Mouse (Mus musculus) spleen, postnatal 10 days (tissue): ENCODE measurements around the gene Lclat1.

Source experiments
- DNase-seq, 2 experiments: peaks; one replicate each; pipeline ENCODE4 v3.0.0; 2021 to 2022; ENCODE audit warnings: low spot score in 2 of 2

Lclat1 gene

GRCm38 (mm10) chr17:73087045-73087910, 20.5 kb upstream of the Lclat1 start:
- DNase-seq: peak in 1 of 2 experiments; percentile 29

GRCm38 (mm10) chr17:73091368-73091767, 16.4 kb upstream of the Lclat1 start:
- DNase-seq: no peak

DNA sequence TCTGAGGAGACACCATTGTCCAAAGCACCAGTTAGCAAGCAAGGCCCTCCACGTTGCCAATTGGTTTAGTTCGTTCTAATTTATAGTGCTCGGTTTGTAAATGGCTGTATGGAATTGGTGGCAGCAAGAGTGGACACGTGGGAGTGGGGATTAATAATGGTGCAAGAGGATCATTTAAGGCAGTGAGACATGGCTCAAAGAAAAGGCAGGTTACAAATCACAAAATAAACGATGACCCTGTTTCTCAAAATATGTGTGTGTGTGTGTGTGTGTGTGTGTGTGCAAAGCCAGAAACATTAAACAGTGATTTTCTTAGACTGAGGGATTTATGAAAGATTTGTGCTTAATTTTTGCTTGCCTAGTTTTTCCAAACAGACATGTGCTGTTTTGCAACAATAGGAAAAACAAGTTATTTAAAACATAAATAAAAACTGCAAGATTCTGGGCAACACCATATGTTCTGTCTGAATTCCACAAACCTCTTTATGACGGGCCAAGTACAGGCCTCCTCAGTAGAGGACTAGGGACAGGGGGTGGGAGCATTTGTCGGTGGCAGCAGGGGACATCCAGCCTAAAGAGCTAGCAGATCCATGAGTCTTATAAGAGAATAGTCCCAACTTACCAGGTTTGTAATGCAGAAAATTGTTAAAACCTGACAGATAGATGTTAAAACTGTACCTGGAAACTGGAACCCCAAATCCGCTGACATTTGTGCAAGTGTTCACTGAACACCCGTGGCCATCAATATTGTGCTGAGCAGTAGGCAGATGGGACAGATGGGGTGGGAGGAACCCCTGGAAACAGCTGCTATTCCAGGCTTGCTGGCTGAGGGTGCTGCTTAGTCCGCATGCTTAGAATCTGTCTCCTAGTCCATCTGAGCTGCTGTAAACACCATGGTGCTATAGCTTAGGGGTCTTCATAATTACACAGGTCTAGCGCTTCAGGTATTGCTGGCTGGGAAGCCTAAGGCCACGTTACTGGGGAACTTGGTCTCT, 15.4 kb upstream of the Lclat1 start:
- no peak for DNase-seq

GRCm38 (mm10) chr17:73095070-73095469, 12.7 kb upstream of the Lclat1 start:
- peak in 1 of 2 experiments; percentile 43 for DNase-seq

- DNase-seq: no peak
Observed at GRCm38 (mm10) chr17:73095585-73095984, 12.2 kb upstream of the Lclat1 start.

DNA sequence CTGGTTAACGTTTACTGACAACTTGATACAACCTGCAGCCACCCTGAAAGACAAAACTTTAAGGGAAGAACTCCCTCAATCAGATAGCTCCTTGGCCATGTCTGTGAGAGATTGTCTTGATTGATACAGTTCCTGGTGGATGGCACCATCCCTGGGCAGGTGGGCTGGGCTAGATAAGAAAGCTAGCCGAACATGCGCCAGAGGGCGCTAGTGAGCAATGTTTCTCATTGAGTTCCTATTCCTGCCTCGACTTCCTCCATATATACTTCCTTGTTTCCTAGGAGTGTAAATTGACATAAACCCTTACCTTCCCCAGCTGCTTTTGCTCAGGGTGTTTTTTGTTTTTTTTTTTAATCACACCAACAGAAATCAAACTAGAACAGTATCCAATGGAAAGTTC, 11.3 kb upstream of the Lclat1 start:
- peak; percentile 37 to 71 for DNase-seq

- no peak for DNase-seq
Observed at GRCm38 (mm10) chr17:73098636-73099035, 9.1 kb upstream of the Lclat1 start.

GRCm38 (mm10) chr17:73100396-73100795, 7.4 kb upstream of the Lclat1 start:
- no peak for DNase-seq

DNA sequence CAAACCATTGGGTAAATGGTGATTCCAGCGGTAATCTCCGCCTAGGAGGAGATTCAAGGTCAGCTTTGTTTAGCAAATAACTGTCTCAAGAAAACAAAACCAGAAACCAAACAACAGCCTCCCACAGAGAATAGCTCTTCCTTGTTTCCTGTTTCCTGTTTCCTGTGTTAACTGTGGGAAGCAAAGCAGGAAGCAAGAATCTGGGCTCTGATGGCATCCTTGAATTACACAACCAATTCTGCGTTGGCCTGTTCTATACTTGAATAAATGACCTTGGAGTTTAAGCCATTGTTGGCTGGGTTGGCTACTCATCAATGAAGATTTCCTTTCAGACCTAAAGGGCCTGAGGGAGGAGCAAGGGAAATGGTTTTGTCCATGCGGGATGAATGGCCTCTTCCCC, 5.2 kb upstream of the Lclat1 start:
- DNase-seq: no peak

DNA sequence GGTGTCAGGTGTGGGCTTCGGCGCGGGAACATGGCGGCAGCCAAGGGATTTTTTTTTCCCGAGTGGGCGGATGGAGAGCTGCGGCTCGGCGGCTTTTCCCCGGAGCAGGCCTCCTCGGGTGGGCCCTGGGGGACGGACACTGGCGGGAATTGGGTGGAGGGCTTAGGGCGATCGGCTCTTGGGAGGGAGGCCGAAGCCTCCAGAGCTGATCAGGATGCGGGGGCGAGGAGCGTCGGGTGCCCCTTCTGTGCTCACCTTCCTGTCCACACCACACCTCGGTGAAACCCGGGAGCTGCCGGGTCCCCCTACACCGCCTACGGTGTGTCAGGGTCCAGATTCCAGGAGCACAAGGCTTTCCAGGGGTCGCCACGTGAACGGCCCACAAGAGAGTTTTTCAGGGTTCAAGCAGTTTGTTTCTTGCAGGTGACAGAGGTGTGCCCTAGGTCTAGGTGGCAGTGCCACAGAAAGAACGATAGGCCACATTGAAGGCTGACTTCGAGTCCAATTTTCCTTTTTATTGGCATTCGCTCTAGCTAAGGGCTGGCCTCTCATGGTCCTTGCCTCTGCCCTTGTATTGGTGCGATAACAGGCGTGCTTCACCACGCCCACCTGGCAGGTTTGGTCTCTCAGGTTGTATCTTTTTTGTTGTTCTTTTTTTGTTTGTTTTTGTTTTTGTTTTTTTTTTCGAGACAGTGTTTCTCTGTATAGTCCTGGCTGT, 544 bp downstream of the Lclat1 start:
- DNase-seq: peak in 1 of 2 experiments; percentile 23

DNA sequence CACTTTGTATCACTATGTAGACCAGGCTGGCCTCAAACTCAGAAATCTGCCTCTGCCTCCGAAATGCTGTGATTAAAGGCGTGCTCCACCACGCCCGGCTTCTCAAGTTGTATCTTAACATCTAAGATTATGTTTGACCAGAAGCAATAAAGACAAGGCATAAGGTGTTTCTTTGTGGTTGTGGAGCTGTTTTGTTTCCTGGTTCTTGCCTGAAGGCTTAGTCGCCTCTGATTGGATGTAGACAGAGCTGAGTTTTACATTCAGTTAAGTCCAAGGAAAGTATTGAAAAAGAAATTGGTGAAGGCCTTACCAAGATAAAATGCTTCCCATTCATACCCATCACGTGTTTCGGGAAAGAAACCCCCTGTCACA, 1.1 kb downstream of the Lclat1 start:
- no peak for DNase-seq

- DNase-seq: no peak
Observed at GRCm38 (mm10) chr17:73112128-73112527, 4.3 kb downstream of the Lclat1 start.

- no peak for DNase-seq
Observed at GRCm38 (mm10) chr17:73112601-73113000, 4.8 kb downstream of the Lclat1 start.

- no peak for DNase-seq
Observed at GRCm38 (mm10) chr17:73113230-73113629, 5.4 kb downstream of the Lclat1 start.

DNA sequence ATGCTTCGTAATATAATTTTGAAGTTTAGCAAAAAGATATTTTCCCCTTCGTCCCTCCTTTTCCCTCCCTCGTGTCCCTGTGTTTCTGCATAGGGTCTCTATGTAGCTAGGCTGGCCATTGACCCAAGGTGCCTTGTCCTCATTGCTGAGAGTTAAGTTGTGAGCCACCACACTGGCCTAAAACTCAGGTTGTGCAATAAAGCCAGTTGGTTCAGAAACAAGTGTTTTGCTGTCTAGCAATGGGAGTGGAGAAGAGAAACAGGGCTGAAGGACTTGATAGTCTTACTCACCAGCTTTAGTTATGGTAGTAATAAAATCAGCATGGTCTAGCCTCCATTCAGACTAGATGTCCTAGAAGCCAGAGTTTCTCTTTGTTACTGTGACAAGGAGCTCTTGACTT, 10.3 kb downstream of the Lclat1 start:
- DNase-seq: no peak

DNA sequence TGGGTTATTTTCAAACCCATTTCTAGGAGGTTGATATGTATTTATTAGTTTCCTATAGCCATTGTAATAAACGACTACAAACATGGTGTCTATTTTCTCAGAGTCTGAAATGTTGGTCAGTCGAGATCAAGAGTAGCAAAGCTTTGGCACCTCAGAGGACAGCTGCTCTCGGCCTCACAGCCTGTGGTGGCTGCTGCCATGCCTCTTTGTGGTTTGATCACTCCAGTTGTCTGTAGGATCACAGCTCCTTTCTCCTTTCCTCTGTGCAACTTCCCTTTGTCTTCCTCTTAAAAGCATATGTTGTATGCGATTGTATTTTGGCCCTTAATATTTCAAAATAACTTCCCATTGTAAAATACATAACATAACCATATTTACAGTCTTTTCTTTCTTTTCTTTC, 10.9 kb downstream of the Lclat1 start:
- DNase-seq: no peak

DNA sequence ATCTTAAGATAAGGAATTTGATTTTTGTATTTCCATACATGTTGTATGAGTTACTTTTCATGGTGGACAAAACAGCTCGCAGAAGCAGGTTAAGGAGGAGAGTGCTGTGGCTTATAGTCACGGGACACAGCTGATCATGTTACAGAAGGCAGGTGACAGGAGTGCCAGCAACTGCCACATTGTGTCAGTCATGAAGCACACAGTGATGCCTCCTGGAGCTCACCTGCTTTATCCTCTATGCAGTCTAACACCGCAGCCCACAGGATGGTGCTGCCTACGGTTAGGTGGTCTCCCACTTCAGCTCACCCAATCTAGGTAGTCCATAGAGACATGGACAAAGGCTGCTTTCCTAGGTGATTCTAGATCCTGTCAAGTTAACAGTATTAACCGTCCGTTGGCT, 11.4 kb downstream of the Lclat1 start:
- no peak for DNase-seq

DNA sequence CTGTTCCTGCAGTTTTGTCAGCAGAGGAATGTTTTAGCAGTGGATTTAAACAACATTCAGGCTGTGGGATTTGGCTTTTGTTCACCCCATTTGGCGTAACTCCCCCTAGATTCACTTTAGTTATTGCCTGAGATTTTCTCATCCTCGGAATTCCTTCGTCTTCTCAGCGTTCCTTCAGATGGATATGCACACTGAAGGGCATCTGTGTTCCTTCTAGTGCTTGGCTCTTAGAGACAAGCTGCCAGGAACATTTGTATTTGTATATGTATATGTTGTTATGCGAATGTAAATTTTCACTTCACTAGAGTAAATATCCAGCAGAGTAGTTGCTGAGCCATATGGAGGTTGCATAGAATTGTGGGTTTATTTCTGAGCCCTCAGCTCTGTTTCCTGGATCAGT, 12.8 kb downstream of the Lclat1 start:
- DNase-seq: no peak

- no peak for DNase-seq
Observed at GRCm38 (mm10) chr17:73121726-73122125, 13.9 kb downstream of the Lclat1 start.

DNA sequence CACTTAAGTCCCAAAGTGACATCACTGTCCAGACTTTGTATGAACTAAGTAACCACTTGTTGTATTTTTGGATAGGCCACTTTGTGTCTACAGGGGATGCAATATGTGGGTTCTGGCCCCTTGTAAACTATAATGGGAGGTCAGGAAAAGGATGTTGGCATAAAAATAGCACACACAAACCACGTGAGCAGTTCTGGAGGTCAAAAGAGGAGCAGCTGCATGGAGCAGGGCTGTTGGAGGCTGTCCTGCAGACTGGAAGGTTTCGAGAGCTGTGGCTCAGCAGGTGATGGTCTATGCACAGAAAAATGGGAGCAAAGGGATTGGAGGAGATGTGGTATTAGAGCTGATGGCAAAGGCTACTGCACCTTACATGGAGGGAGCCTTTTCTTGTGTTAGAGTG, 18.6 kb downstream of the Lclat1 start:
- no peak for DNase-seq

- no peak for DNase-seq
Observed at GRCm38 (mm10) chr17:73126903-73127302, 19.1 kb downstream of the Lclat1 start.
